Mouse (Mus musculus): Measurements from ENCODE around the gene Gm20388. TPM values are rescaled to one million over a fixed set of nuclear protein-coding genes. Genes with fewer than 3 reads are reported as not detected.
A peak's percentile ranks its signal among the peaks of the same experiment; 100 is the strongest.
"Not testable (repeated sequence)": the region's sequence is repeated elsewhere in the genome, so short reads cannot be mapped to it uniquely, and the experiment has no call there.

The Gm20388 gene
- polyA plus RNA-seq, 1 experiment from 2014 or later = 1.4 TPM

DNA sequence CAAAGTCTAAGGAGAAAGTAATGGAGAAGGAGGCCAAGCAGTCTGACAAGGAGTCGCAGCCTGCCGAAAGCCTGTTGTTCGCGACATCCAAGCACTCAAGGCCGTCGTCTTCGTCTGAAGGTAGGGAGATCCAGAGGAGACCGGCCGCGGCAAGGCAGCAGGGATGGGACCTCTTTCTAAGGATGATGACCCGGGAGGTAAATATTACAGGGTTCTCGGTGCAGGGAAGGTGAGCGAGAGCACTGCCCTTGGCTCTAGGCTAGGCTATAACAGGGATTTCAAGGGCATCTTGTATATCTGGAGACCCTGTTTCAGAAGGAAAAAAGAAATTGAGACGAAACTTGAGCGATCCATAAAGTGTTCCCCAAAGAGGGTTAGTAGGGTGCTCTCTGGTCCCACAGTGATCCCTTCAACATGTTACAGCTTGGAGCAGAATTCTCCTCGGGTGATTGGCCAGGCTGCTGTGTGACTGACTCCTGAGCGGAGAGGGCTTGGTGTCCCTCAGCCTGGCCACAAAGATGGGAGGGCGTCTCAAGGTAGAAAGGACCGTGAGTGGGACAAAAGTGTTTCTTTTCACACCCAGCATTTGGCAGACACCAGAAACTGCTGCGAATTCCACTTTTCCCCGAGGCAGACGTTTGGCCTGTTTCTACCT lies 3302.6 kb downstream of the Gm20388 start:
- no peaks in the 10 kb centered on the region for H3K9me3 ChIP-seq (replicated peaks; ENCODE audit: control insufficient read depth, low read length)
- H3K4me2 ChIP-seq (ENCODE audit: low read depth, low read length) = peak overlapping the region; percentile 98
- peak overlapping the region; percentile 66 for H3K9ac ChIP-seq (ENCODE audit: low read depth, low read length)
- H3K4me3 ChIP-seq (ENCODE audit: low read depth, low read length) = peak overlapping the region; percentile 77
- H3K27ac ChIP-seq (ENCODE audit: low read length) = peak overlapping the region; percentile 59; the same call in 1 of the 2 replicates
- H3K36me3 ChIP-seq (ENCODE audit: control insufficient read depth, insufficient read depth) = peaks cover 11% of the 10 kb centered on the region
- ATAC-seq (ENCODE audit: low read depth) = peak; percentile 5; the same call in 1 of the 2 replicates
- H3K27me3 ChIP-seq (ENCODE audit: control insufficient read depth, insufficient read depth, low read depth, low read length) = peaks cover 5% of the 10 kb centered on the region; the same call in 1 of the 2 replicates
- peaks cover 20% of the 10 kb centered on the region for H3K4me1 ChIP-seq (ENCODE audit: control insufficient read depth, low read depth, low read length)
- 23% methylated on average over 22 of the region's 22 CpGs for WGBS (ENCODE audit: insufficient replicate concordance)

DNA sequence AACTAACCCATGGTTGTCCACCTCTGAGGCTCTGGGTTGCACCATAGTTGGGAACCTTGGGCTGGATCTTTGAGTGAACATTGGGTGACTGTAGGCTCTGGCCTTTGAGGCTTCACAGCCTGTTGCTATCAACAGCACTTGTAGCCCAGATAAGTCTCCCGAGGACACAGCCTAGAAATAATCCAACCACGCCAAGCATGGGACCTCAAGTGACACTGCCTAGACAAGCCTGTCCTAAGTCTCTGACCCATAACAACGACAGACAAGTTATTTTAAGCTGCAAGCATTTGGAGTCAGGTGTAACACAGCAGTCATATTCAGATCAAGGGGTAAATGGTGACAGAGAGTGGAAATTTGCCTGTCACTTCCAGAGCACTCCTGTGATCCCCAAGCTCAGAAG lies 3304.8 kb downstream of the Gm20388 start:
- peaks cover 5% of the 10 kb centered on the region; the same call in 1 of the 2 replicates for H3K27me3 ChIP-seq (ENCODE audit: control insufficient read depth, insufficient read depth, low read depth, low read length)

DNA sequence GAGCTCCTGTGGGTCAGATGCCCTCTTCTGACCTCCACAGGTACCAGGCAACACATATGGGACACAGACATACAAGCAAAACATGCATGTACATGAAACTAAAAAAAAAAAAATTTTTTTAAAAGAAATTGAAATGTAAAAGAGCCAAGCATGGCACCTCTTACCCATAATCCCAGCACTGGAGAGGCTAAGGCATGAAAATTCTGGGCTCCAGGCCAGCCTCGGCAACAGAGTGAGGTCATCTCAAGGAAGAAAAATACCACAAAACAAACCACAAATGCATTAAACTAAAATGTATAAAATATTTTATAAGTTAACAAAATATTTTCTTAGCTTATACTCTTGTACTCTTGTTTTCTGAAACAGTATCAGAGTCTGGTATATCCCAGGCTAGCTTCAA lies 3310.3 kb downstream of the Gm20388 start:
- 43% methylated on average over 1 of the region's 1 CpGs for WGBS (ENCODE audit: insufficient replicate concordance)
- no peak overlapping the region for H3K4me3 ChIP-seq (ENCODE audit: low read depth, low read length)

More for the DNA sequence above, 3304.8 kb downstream of the Gm20388 start:
- H3K4me3 ChIP-seq (ENCODE audit: low read depth, low read length) = no peak overlapping the region
- H3K9ac ChIP-seq (ENCODE audit: low read depth, low read length) = no peak overlapping the region
- H3K4me2 ChIP-seq (ENCODE audit: low read depth, low read length) = no peak overlapping the region
- peaks cover 20% of the 10 kb centered on the region for H3K4me1 ChIP-seq (ENCODE audit: control insufficient read depth, low read depth, low read length)
- WGBS (ENCODE audit: insufficient replicate concordance) = 34% methylated on average over 3 of the region's 3 CpGs
- H3K27ac ChIP-seq (ENCODE audit: low read length) = no peak overlapping the region
- no peak for ATAC-seq (ENCODE audit: low read depth)
- no peaks in the 10 kb centered on the region for H3K9me3 ChIP-seq (replicated peaks; ENCODE audit: control insufficient read depth, low read length)
- H3K36me3 ChIP-seq (ENCODE audit: control insufficient read depth, insufficient read depth) = no peaks in the 10 kb centered on the region

GRCm38 (mm10) chr8:123224278-123225266 lies 3313.9 kb downstream of the Gm20388 start, which contains the start of gene Cdk10:
Gene Cdk10 (plus strand): TSS chr8:123224842.
- peak; percentile 91 for ATAC-seq (ENCODE audit: low read depth)
- Histone ChIP-seq H3K4me3 (ENCODE audit: low read depth, low read length) (peak within 1 kb of the TSS; percentile 84), H3K9ac (ENCODE audit: low read depth, low read length) (peak within 1 kb of the TSS; percentile 69), H3K36me3 (ENCODE audit: control insufficient read depth, insufficient read depth) (0 out of 2 replicates have a peak, but pooled peaks cover 4% of the 10 kb centered on the region), H3K27ac (ENCODE audit: low read length) (peak within 1 kb of the TSS; percentile 71), H3K27me3 (ENCODE audit: control insufficient read depth, insufficient read depth, low read depth, low read length) (no peaks in the 10 kb centered on the region), H3K4me2 (ENCODE audit: low read depth, low read length) (peak within 1 kb of the TSS; percentile 99), H3K9me3 (replicated peaks; ENCODE audit: control insufficient read depth, low read length) (no peaks in the 10 kb centered on the region), H3K4me1 (ENCODE audit: control insufficient read depth, low read depth, low read length) (peaks cover 14% of the 10 kb centered on the region)
- WGBS (ENCODE audit: insufficient replicate concordance) = 2% methylated on average over 59 of the region's 59 CpGs

More for the DNA sequence above, 3310.3 kb downstream of the Gm20388 start:
- H3K36me3 ChIP-seq (ENCODE audit: control insufficient read depth, insufficient read depth) = no peaks in the 10 kb centered on the region
- H3K4me1 ChIP-seq (ENCODE audit: control insufficient read depth, low read depth, low read length) = peaks cover 14% of the 10 kb centered on the region
- no peak overlapping the region for H3K9ac ChIP-seq (ENCODE audit: low read depth, low read length)
- peaks cover 3% of the 10 kb centered on the region; the same call in 1 of the 2 replicates for H3K27me3 ChIP-seq (ENCODE audit: control insufficient read depth, insufficient read depth, low read depth, low read length)
- no peak overlapping the region for H3K4me2 ChIP-seq (ENCODE audit: low read depth, low read length)
- no peaks in the 10 kb centered on the region for H3K9me3 ChIP-seq (replicated peaks; ENCODE audit: control insufficient read depth, low read length)
- ATAC-seq (ENCODE audit: low read depth) = no peak
- no peak overlapping the region for H3K27ac ChIP-seq (ENCODE audit: low read length)

DNA sequence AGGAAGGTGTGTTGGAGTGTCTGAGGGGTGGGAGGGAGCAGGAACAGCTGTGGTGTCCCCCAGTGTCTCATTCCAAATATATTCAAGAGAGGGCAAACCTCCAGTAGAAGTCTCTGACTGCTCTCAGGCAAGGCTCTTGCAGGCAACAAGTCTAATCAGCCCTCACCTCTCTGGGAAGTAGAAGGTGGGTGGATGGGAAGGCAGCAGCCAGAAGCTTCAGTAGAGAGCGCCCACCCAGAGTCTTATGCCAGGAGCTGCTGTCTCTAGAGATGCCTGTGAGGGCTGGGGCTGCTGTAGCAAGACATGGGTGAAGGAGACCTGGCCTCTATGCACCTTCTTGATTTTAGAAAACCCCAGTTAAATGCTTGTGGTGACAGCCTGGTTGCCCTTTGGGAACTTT lies 3317.8 kb downstream of the Gm20388 start:
- no peaks in the 10 kb centered on the region for H3K9me3 ChIP-seq (replicated peaks; ENCODE audit: control insufficient read depth, low read length)
- H3K27me3 ChIP-seq (ENCODE audit: control insufficient read depth, insufficient read depth, low read depth, low read length) = no peaks in the 10 kb centered on the region
- 76% methylated on average over 1 of the region's 1 CpGs for whole genome bisulfite sequencing (ENCODE audit: insufficient replicate concordance)
- H3K4me3 ChIP-seq (ENCODE audit: low read depth, low read length) = no peak overlapping the region
- no peak overlapping the region for H3K4me2 ChIP-seq (ENCODE audit: low read depth, low read length)
- H3K9ac ChIP-seq (ENCODE audit: low read depth, low read length) = no peak overlapping the region
- no peak for ATAC-seq (ENCODE audit: low read depth)
- peaks cover 14% of the 10 kb centered on the region for H3K4me1 ChIP-seq (ENCODE audit: control insufficient read depth, low read depth, low read length)
- H3K36me3 ChIP-seq (ENCODE audit: control insufficient read depth, insufficient read depth) = 0 out of 2 replicates have a peak, but pooled peaks cover 4% of the 10 kb centered on the region
- no peak overlapping the region for H3K27ac ChIP-seq (ENCODE audit: low read length)

- not testable (repeated sequence) for H3K4me3 ChIP-seq (ENCODE audit: low read depth, low read length); ATAC-seq (ENCODE audit: low read depth); H3K27ac ChIP-seq (ENCODE audit: low read length); H3K4me1 ChIP-seq (ENCODE audit: control insufficient read depth, low read depth, low read length); H3K27me3 ChIP-seq (ENCODE audit: control insufficient read depth, insufficient read depth, low read depth, low read length); H3K4me2 ChIP-seq (ENCODE audit: low read depth, low read length); H3K9ac ChIP-seq (ENCODE audit: low read depth, low read length); H3K36me3 ChIP-seq (ENCODE audit: control insufficient read depth, insufficient read depth); H3K9me3 ChIP-seq (replicated peaks; ENCODE audit: control insufficient read depth, low read length)
- 67% methylated on average over 9 of the region's 11 CpGs for WGBS (ENCODE audit: insufficient replicate concordance)
These were observed 3319.7 kb downstream of the Gm20388 start for GRCm38 (mm10) chr8:123230326-123230725.

- H3K9ac ChIP-seq (ENCODE audit: low read depth, low read length) = no peak overlapping the region
- ATAC-seq (ENCODE audit: low read depth) = no peak
These were observed 3321.1 kb downstream of the Gm20388 start for GRCm38 (mm10) chr8:123231742-123232141.

GRCm38 (mm10) chr8:123232553-123232952 lies 3321.9 kb downstream of the Gm20388 start:
- no peak for ATAC-seq (ENCODE audit: low read depth)
- Histone ChIP-seq H3K4me2 (ENCODE audit: low read depth, low read length) (no peak overlapping the region), H3K9ac (ENCODE audit: low read depth, low read length) (no peak overlapping the region), H3K27ac (ENCODE audit: low read length) (no peak overlapping the region), H3K4me3 (ENCODE audit: low read depth, low read length) (no peak overlapping the region), H3K27me3 (ENCODE audit: control insufficient read depth, insufficient read depth, low read depth, low read length) (peaks cover 15% of the 10 kb centered on the region), H3K36me3 (ENCODE audit: control insufficient read depth, insufficient read depth) (0 out of 2 replicates have a peak, but pooled peaks cover 4% of the 10 kb centered on the region), H3K9me3 (replicated peaks; ENCODE audit: control insufficient read depth, low read length) (no peaks in the 10 kb centered on the region), H3K4me1 (ENCODE audit: control insufficient read depth, low read depth, low read length) (peaks cover 18% of the 10 kb centered on the region)
- 43% methylated on average over 7 of the region's 7 CpGs for WGBS (ENCODE audit: insufficient replicate concordance)

More at GRCm38 (mm10) chr8:123231742-123232141, 3321.1 kb downstream of the Gm20388 start:
- no peak overlapping the region for H3K4me3 ChIP-seq (ENCODE audit: low read depth, low read length)
- peaks cover 15% of the 10 kb centered on the region for H3K27me3 ChIP-seq (ENCODE audit: control insufficient read depth, insufficient read depth, low read depth, low read length)
- H3K36me3 ChIP-seq (ENCODE audit: control insufficient read depth, insufficient read depth) = 0 out of 2 replicates have a peak, but pooled peaks cover 4% of the 10 kb centered on the region
- no peak overlapping the region for H3K4me2 ChIP-seq (ENCODE audit: low read depth, low read length)
- no peaks in the 10 kb centered on the region for H3K9me3 ChIP-seq (replicated peaks; ENCODE audit: control insufficient read depth, low read length)
- peaks cover 18% of the 10 kb centered on the region for H3K4me1 ChIP-seq (ENCODE audit: control insufficient read depth, low read depth, low read length)
- 59% methylated on average over 5 of the region's 5 CpGs for WGBS (ENCODE audit: insufficient replicate concordance)
- H3K27ac ChIP-seq (ENCODE audit: low read length) = no peak overlapping the region

Data from liver, embryonic 16.5 days (tissue).